Mouse (Mus musculus) heart, embryonic 14.5 days (tissue): ENCODE data around the gene Gm21746. TPM values are rescaled to one million over a fixed set of nuclear protein-coding genes. Genes with fewer than 3 reads are reported as not detected.
"Not testable (repeated sequence)": the region's sequence is repeated elsewhere in the genome, so short reads cannot be mapped to it uniquely, and the experiment has no call there.

ENCODE experiments used
- ATAC-seq: fragments of 200-750 bp; cut with Nextera tagmentation; 2 replicates; pipeline ENCODE4 v1.8.0; 2017; ENCODE audit warnings: low read depth, moderate TSS enrichment; ENCODE audit not compliant: insufficient number of reproducible peaks, insufficient read depth, low FRiP score
- H3K27ac ChIP-seq, 2 experiments: fragments of 200-500 bp in 1 of 2; fragments of 300-500 bp in 1 of 2; sonication (generic) in 1 of 2; replicated peaks in 1 of 2; 2 replicates each; pipeline ENCODE4 v1.5.1; 2012 to 2014; ENCODE audit warnings: low read depth in 2 of 2, low read length in 2 of 2, control low read depth in 1 of 2, mild to moderate bottlenecking in 1 of 2, mixed read lengths in 1 of 2; ENCODE audit not compliant: control insufficient read depth in 1 of 2, insufficient read depth in 1 of 2
- H3K27me3 ChIP-seq: fragments of 300-500 bp; sonication (generic); 2 replicates; pipeline ENCODE4 v1.6.1; 2014; ENCODE audit warnings: mild to moderate bottlenecking, low read length, control low read depth; ENCODE audit not compliant: control insufficient read depth, insufficient read depth
- H3K36me3 ChIP-seq: fragments of 300-500 bp; sonication (generic); 2 replicates; pipeline ENCODE4 v1.6.1; 2014; ENCODE audit warnings: mild to moderate bottlenecking, control low read depth, low read length, mixed read lengths; ENCODE audit not compliant: control insufficient read depth, insufficient read depth
- H3K4me1 ChIP-seq, 2 experiments: fragments of 200-500 bp in 1 of 2; fragments of 300-500 bp in 1 of 2; sonication (generic) in 1 of 2; 2 replicates each; pipeline ENCODE4 v1.6.1; 2012 to 2014; ENCODE audit warnings: low read length in 2 of 2, control low read depth in 1 of 2, mixed read lengths in 1 of 2; ENCODE audit not compliant: control insufficient read depth in 2 of 2, insufficient read depth in 2 of 2
- H3K4me2 ChIP-seq: fragments of 300-500 bp; sonication (generic); 2 replicates; pipeline ENCODE4 v1.6.1; 2014; ENCODE audit warnings: mild to moderate bottlenecking, low read length
- H3K4me3 ChIP-seq, 2 experiments: fragments of 200-500 bp in 1 of 2; fragments of 300-500 bp in 1 of 2; sonication (generic) in 1 of 2; 2 replicates each; pipeline ENCODE4 v1.5.1; 2012 to 2014; ENCODE audit warnings: low read length in 2 of 2, mild to moderate bottlenecking in 2 of 2, control low read depth in 1 of 2, low read depth in 1 of 2, moderate library complexity in 1 of 2; ENCODE audit not compliant: control insufficient read depth in 1 of 2, insufficient read depth in 1 of 2
- H3K9ac ChIP-seq: fragments of 300-500 bp; sonication (generic); 2 replicates; pipeline ENCODE4 v1.6.1; 2014; ENCODE audit warnings: mild to moderate bottlenecking, low read length
- H3K9me3 ChIP-seq: fragments of 300-500 bp; sonication (generic); 2 replicates; pipeline ENCODE4 v1.6.1; 2016; ENCODE audit warnings: low read length, control low read depth; ENCODE audit not compliant: control insufficient read depth
- WGBS: fragments of 180-500 bp; shearing (Covaris S2); extraction: QIAGEN DNeasy Blood & Tissue Kit; methylation state at CpG from one replicate; pipeline ENCODE4 v1.1.7; 2014; 5-methylcytosine and 5-hydroxymethylcytosine counted together
- polyA plus RNA-seq: library from polyadenylated mRNA; unstranded; fragments of >200 nt; fragmentation: Nextera tagmentation; extraction: Ambion mirVana; gene quantifications from 2 replicates; pipeline ENCODE4 v1.2.1, GENCODE M21; 2014

Gene Gm21746
- polyA plus RNA-seq: not detected in 2 replicates

GRCm38 (mm10) chrY:6237895-6238294 is at the start of gene Gm21746:
Gene Gm21746 (minus strand): TSS chrY:6237995.
- ATAC-seq, H3K36me3 ChIP-seq, H3K4me2 ChIP-seq, H3K4me1 ChIP-seq, H3K4me3 ChIP-seq, H3K27me3 ChIP-seq, H3K27ac ChIP-seq, H3K9me3 ChIP-seq, H3K9ac ChIP-seq: not testable (repeated sequence)
- WGBS: 69% methylated on average over 2 of the region's 3 CpGs

GRCm38 (mm10) chrY:6266798-6267197 is 29.0 kb upstream of the Gm21746 start, which contains the start of gene Gm20873:
Gene Gm20873 (plus strand): TSS chrY:6267098.
- ATAC-seq, H3K4me2 ChIP-seq, H3K4me1 ChIP-seq, H3K9ac ChIP-seq, H3K27me3 ChIP-seq, H3K36me3 ChIP-seq, H3K4me3 ChIP-seq, H3K27ac ChIP-seq, H3K9me3 ChIP-seq: not testable (repeated sequence)

Other genes starting within 250 kb of the Gm21746 start
- not detected in 2 replicates for gene Gm20873, start 29.1 kb upstream of the Gm21746 start, polyA plus RNA-seq